Mouse (Mus musculus) hindbrain, embryonic 14.5 days (tissue): ENCODE results near the gene 4833427G06Rik. TPM values are rescaled to one million over a fixed set of nuclear protein-coding genes. Genes with fewer than 3 reads are reported as not detected.

ENCODE experiments used
- ATAC-seq: fragments of 200-750 bp; cut with Nextera tagmentation; 2 replicates; pipeline ENCODE4 v1.8.0; 2017; ENCODE audit warnings: moderate number of reproducible peaks, mild to moderate bottlenecking, moderate TSS enrichment, moderate library complexity; ENCODE audit not compliant: low FRiP score
- DNase-seq: peaks from one replicate; pipeline ENCODE4 v3.0.0-alpha.2; 2015; ENCODE audit warnings: low spot score
- H3K27ac ChIP-seq: fragments of 300-500 bp; sonication (generic); 2 replicates; pipeline ENCODE4 v1.5.1; 2014; ENCODE audit warnings: mild to moderate bottlenecking, moderate library complexity
- H3K27me3 ChIP-seq: fragments of 300-500 bp; sonication (generic); 2 replicates; pipeline ENCODE4 v1.6.1; 2014; ENCODE audit warnings: mild to moderate bottlenecking, low read length, mixed read lengths; ENCODE audit not compliant: control insufficient read depth, insufficient read depth
- H3K36me3 ChIP-seq: fragments of 300-500 bp; sonication (generic); replicated peaks from 2 replicates; pipeline ENCODE4 v1.6.1; 2014; ENCODE audit not compliant: control insufficient read depth, insufficient read depth
- H3K4me1 ChIP-seq: fragments of 300-500 bp; sonication (generic); replicated peaks from 2 replicates; pipeline ENCODE4 v1.6.1; 2014; ENCODE audit warnings: antibody characterized with exemption, low read length, mixed read lengths; ENCODE audit not compliant: control insufficient read depth, insufficient read depth
- H3K4me2 ChIP-seq: fragments of 300-500 bp; sonication (generic); replicated peaks from 2 replicates; pipeline ENCODE4 v1.6.1; 2014; ENCODE audit warnings: mild to moderate bottlenecking, moderate library complexity
- H3K4me3 ChIP-seq: fragments of 300-500 bp; sonication (generic); replicated peaks from 2 replicates; pipeline ENCODE4 v1.5.1; 2014; ENCODE audit warnings: mild to moderate bottlenecking, low read length
- H3K9ac ChIP-seq: fragments of 300-500 bp; sonication (generic); 2 replicates; pipeline ENCODE4 v1.6.1; 2014
- H3K9me3 ChIP-seq: fragments of 300-500 bp; sonication (generic); 2 replicates; pipeline ENCODE4 v1.6.1; 2016; ENCODE audit warnings: low read length; ENCODE audit not compliant: control insufficient read depth
- WGBS: fragments of 180-500 bp; shearing (Covaris S2); extraction: QIAGEN DNeasy Blood & Tissue Kit; methylation state at CpG from one replicate; pipeline ENCODE4 v1.1.7; 2014; 5-methylcytosine and 5-hydroxymethylcytosine counted together
- microRNA counts: library from miRNA; unstranded; fragments of <30 nt; microRNA quantifications from one replicate; lab custom pipeline; 2016
- microRNA-seq: library from miRNA; unstranded; fragments of <30 nt; microRNA quantifications from one replicate; pipeline ENCODE4, GENCODE M21; 2016
- polyA plus RNA-seq: library from polyadenylated mRNA; unstranded; fragments of >200 nt; fragmentation: Nextera tagmentation; extraction: Ambion mirVana; gene quantifications from 2 replicates; pipeline ENCODE4 v1.2.1, GENCODE M21; 2014

The 4833427G06Rik gene
- polyA plus RNA-seq, 1 experiment from 2014 or later: 1.8 TPM

DNA sequence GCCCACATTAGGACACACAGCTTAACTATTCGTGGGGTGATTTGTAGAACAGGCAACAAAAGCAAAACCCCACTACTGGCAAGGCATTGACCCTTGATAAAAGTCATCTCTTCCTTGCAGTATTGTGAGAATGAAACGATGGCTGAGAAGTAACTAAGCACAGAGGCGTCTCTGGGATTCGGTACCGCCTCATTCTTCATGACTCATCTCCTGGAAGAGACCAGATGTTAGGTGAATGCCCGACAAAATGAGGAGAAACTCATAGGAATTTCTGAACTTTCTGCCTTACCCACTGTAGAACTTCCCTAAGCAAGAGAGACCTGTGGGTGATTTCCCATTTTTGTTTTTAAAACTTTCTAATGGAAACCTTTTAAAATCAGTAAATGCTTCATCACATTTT, 59.7 kb downstream of the 4833427G06Rik start:
- Histone ChIP-seq H3K4me1 (no peaks in the 10 kb centered on the region), H3K27ac (no peak overlapping the region), H3K9ac (no peak overlapping the region), H3K4me2 (no peak overlapping the region), H3K9me3 (no peaks in the 10 kb centered on the region), H3K4me3 (no peak overlapping the region), H3K36me3 (no peaks in the 10 kb centered on the region), H3K27me3 (no peaks in the 10 kb centered on the region)
- DNase-seq (no peak), ATAC-seq (no peak)
- WGBS: 84% methylated on average over 6 of the region's 6 CpGs

DNA sequence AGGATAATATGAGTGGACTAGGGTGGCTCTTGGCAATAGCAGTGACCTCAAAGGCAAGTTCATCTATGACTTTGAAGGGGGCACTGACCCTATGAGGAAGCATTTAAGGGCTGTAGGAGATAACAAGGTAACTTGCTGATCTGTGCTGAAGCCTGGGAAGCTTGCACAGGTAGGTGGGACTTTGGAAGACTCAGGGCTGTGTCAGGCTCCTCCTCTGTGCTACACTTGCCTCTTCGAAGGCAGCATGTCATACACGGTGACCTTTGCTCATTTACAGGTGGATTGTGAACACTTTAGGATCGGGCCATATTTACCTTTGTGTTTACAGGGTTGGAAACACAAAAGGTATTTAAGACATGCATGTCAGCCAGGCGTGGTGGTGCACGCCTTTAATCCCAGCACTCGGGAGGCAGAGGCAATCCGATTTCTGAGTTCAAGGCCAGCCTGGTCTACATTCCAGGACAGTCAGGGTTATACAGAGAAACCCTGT, 60.3 kb downstream of the 4833427G06Rik start:
- 91% methylated on average over 7 of the region's 7 CpGs for WGBS
- Histone ChIP-seq H3K4me3 (no peak overlapping the region), H3K27me3 (no peaks in the 10 kb centered on the region), H3K36me3 (no peaks in the 10 kb centered on the region), H3K4me1 (no peaks in the 10 kb centered on the region), H3K9me3 (no peaks in the 10 kb centered on the region), H3K4me2 (no peak overlapping the region), H3K27ac (no peak overlapping the region), H3K9ac (no peak overlapping the region)
- ATAC-seq (no peak), DNase-seq (no peak)

DNA sequence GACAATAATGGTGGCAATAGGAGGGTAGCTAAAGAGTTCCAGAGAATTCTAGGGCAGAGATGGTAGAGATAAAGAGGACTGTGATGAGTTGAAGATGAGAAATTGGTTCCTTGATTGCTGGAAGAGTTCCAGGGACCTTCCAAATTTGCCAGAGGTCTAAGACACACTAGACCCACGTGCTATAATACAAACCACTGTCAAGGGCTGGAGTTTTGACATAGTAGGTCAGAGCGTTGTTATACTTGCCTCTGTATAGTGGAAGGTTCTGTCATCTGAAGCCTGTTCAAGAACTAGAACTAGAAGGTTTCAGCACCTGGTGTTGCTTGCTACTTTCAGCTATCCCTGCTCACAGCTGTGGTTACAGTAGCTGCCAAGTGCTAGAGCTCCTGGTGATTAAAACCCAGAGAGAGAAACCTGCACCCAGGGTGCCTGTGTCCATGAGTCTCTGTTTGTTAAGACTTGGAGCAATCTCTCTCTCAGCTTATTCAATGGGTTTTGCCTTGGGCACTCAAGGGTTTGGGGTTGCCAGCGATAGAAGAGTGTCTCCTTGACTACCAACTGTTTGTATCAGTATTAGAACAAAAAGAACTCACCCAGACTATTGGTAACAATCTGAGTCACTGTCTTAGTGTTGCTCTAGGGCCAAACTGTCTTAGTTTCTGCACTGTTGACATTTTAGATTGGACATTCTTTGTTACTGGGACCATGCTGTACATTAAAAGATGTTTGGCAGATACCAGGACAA, 68.9 kb downstream of the 4833427G06Rik start:
- H3K4me2 ChIP-seq: no peak overlapping the region
- H3K4me3 ChIP-seq: no peak overlapping the region
- H3K9ac ChIP-seq: no peak overlapping the region
- 82% methylated on average over 3 of the region's 3 CpGs for WGBS
- H3K4me1 ChIP-seq: no peaks in the 10 kb centered on the region
- H3K9me3 ChIP-seq: no peaks in the 10 kb centered on the region
- no peak overlapping the region for H3K27ac ChIP-seq
- no peaks in the 10 kb centered on the region for H3K27me3 ChIP-seq
- H3K36me3 ChIP-seq: no peaks in the 10 kb centered on the region
- ATAC-seq (no peak), DNase-seq (no peak)

DNA sequence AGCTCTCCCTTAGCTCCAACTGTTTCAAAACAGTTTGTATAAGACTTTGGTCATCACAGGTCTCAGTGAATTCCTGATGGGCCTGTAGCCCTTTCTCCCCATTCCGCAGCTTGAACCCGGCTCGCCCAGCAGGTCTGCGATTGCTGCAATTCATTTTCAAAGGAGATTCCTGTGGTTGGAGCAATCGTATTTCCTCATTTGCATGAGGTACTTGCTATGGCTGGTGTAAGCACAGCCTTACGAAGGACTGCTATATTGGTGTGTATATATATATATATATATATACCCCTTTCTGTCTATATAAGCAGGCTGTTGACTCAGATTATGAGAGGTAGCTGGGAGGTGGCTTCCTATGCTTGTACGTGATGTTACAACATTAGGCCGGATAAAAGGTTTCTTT, 69.6 kb downstream of the 4833427G06Rik start:
- H3K27ac ChIP-seq: no peak overlapping the region
- WGBS: 64% methylated on average over 8 of the region's 8 CpGs
- no peak for ATAC-seq

DNA sequence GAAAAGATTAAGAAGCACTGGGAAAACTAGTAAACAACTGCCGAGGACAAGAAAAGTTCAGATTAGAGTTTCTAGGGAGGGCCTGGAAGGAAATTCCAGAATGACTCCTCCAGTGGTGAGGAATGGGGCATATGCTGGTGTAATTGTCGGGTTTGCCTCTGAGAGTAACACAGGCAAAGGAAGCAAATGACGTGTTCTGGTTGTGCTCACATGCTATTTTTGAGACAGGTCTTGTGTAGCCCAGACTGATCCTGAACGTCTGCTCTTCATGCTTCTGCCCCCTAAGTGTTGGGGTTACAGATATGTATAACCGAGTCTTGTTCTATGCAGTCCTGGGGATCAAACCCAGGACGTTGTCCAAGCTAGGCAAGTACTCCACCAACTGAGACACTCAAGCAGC, 70.3 kb downstream of the 4833427G06Rik start:
- H3K36me3 ChIP-seq: no peaks in the 10 kb centered on the region
- no peak overlapping the region for H3K9ac ChIP-seq
- H3K9me3 ChIP-seq: no peaks in the 10 kb centered on the region
- DNase-seq (no peak), ATAC-seq (no peak)
- no peak overlapping the region for H3K27ac ChIP-seq
- H3K4me2 ChIP-seq: no peak overlapping the region
- WGBS: 66% methylated on average over 6 of the region's 6 CpGs
- H3K27me3 ChIP-seq: no peaks in the 10 kb centered on the region
- no peaks in the 10 kb centered on the region for H3K4me1 ChIP-seq
- H3K4me3 ChIP-seq: no peak overlapping the region

More for the DNA sequence above, 69.6 kb downstream of the 4833427G06Rik start:
- DNase-seq: no peak
- no peak overlapping the region for H3K9ac ChIP-seq
- no peaks in the 10 kb centered on the region for H3K4me1 ChIP-seq
- no peak overlapping the region for H3K4me3 ChIP-seq
- no peak overlapping the region for H3K4me2 ChIP-seq
- no peaks in the 10 kb centered on the region for H3K36me3 ChIP-seq
- H3K27me3 ChIP-seq: no peaks in the 10 kb centered on the region
- H3K9me3 ChIP-seq: no peaks in the 10 kb centered on the region

MicroRNA genes within 50 kb of the gene (microRNA counts, 519-probe panel; counts per million panel counts)
- not detected for microRNA mmu-miR-34b-3p (lab: Ali Mortazavi, UCI)
- microRNA mmu-miR-34b-5p (lab: Ali Mortazavi, UCI): 2,594 counts per million, percentile 7 among the panel's probes with 10 or more counts
- not detected for microRNA mmu-miR-34c (lab: Ali Mortazavi, UCI)

Small RNA genes lying within 50 kb of the gene (microRNA-seq; reads per million reads assigned to microRNA genes)
- gene Mir34b (66.8 reads per million, percentile 48 among the genes with 10 or more reads in this experiment), gene Mir34c (2,217 reads per million, percentile 83 among the genes with 10 or more reads in this experiment)

Other genes starting within 250 kb of the 4833427G06Rik start
- gene Sik2, start 93.0 kb downstream of the 4833427G06Rik start, polyA plus RNA-seq: 16.1 and 17.4 TPM in 2 replicates
- not detected in 2 replicates for gene Btg4, start 41.2 kb downstream of the 4833427G06Rik start, polyA plus RNA-seq
- gene Layn, start 25.0 kb downstream of the 4833427G06Rik start, polyA plus RNA-seq: 2.1 TPM in 2 replicates
- not detected in 2 replicates for gene Gm32742, start 63.4 kb upstream of the 4833427G06Rik start, polyA plus RNA-seq
- gene Pou2af1, start 111.6 kb upstream of the 4833427G06Rik start, polyA plus RNA-seq: not detected in 2 replicates
- 0.50 and 0.62 TPM in 2 replicates for gene Colca2, start 176.5 kb upstream of the 4833427G06Rik start, polyA plus RNA-seq
- not detected in 2 replicates for gene 1810046K07Rik, start 226.8 kb upstream of the 4833427G06Rik start, polyA plus RNA-seq